Mouse (Mus musculus) ES-Bruce4 (cell line): ENCODE measurements at regions not wholly inside any gene's neighbourhood (a gene's known extent, or its start where the extent isn't known, plus 50 kb on each side); places are given as distances from the start of the nearest gene placed in this dataset.

Experiments
- H3K27ac ChIP-seq: 2 replicates; pipeline ENCODE4 v1.5.1; 2012; ENCODE audit warnings: low read length, inconsistent platforms; ENCODE audit not compliant: insufficient read depth
- H3K27me3 ChIP-seq: 2 replicates; pipeline ENCODE4 v1.6.1; 2012; ENCODE audit warnings: mild to moderate bottlenecking, low read length, inconsistent platforms; ENCODE audit not compliant: control insufficient read depth, poor library complexity, insufficient read depth, severe bottlenecking
- H3K36me3 ChIP-seq: 2 replicates; pipeline ENCODE4 v1.6.1; 2012; ENCODE audit warnings: inconsistent platforms, mild to moderate bottlenecking, low read length, moderate library complexity; ENCODE audit not compliant: control insufficient read depth, poor library complexity, insufficient read depth, severe bottlenecking
- H3K4me1 ChIP-seq: one replicate; pipeline ENCODE4 v1.8.1; 2011; ENCODE audit warnings: low read length; ENCODE audit not compliant: control insufficient read depth, insufficient read depth
- H3K4me3 ChIP-seq: 2 replicates; pipeline ENCODE4 v1.5.1; 2011; ENCODE audit warnings: low read depth, mild to moderate bottlenecking, low read length
- H3K9ac ChIP-seq: 2 replicates; pipeline ENCODE4 v1.6.1; 2012; ENCODE audit warnings: low read depth, mild to moderate bottlenecking, inconsistent platforms; ENCODE audit not compliant: poor library complexity, severe bottlenecking
- H3K9me3 ChIP-seq: replicated peaks from 2 replicates; pipeline ENCODE4 v1.6.1; 2012; ENCODE audit warnings: mild to moderate bottlenecking, low read length, inconsistent platforms; ENCODE audit not compliant: control insufficient read depth, poor library complexity, insufficient read depth, severe bottlenecking
- CTCF ChIP-seq: IDR thresholded peaks from one replicate; pipeline ENCODE4 v1.8.1; 2011; ENCODE audit warnings: low read depth, low read length
- EP300 ChIP-seq: IDR thresholded peaks from 2 replicates; pipeline ENCODE4 v1.6.1; 2011; ENCODE audit warnings: low read depth, low read length; ENCODE audit not compliant: insufficient read depth
- POLR2A ChIP-seq: IDR thresholded peaks from one replicate; pipeline ENCODE4 v1.8.1; 2011; ENCODE audit warnings: low read length; ENCODE audit not compliant: insufficient read depth

DNA sequence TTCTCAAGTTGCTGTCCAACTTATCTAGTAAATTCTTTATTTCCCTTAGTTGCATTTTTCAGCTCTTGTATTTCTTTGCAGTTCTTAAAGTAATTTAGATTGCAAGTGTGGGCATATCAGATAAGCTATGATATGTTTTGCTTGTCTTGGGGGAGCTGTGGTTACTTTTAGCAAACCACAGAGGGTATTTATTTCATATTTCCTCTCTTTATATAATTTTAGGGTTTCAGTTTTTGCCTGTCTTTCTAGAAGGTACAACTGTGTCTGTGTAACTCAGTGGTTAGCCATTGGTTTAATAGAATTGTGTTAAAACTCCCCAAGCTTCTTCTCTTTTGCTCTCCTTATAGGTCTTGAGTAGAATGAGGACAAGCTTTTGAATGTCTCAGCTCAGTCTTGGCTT lies 109.7 kb upstream of the Sp4 start:
- TF ChIP-seq CTCF = no peak
- no peak for TF ChIP-seq POLR2A
- no peak for TF ChIP-seq EP300
- H3K4me3 ChIP-seq = no peak overlapping the region
- H3K4me1 ChIP-seq = no peaks in the 10 kb centered on the region
- no peaks in the 10 kb centered on the region for H3K9me3 ChIP-seq
- H3K27me3 ChIP-seq = no peaks in the 10 kb centered on the region; the same call in 1 of the 2 replicates
- H3K27ac ChIP-seq = no peak overlapping the region
- no peaks in the 10 kb centered on the region for H3K36me3 ChIP-seq
- H3K9ac ChIP-seq = no peak overlapping the region

DNA sequence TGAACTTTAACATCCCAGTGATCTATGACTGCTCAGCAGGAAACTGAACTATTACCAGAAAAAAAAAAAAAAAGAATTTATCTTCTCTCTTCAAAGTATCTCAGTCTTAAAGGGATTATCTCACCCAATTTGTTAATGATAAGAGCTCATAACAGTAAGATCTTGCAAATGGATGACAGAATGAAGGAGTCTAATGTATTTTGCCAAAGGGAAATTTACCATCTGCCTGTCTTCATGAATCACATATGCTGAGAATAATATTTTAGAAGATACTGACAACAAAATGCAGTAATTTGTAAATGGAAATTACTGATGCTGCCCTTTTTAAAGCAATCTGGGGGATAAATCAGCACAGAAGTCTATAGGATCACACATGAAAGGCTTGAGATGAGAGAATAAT lies 103.9 kb upstream of the Sp4 start:
- TF ChIP-seq CTCF (no peak), EP300 (no peak), POLR2A (no peak)
- Histone ChIP-seq H3K9me3 (no peaks in the 10 kb centered on the region), H3K9ac (no peak overlapping the region), H3K36me3 (no peaks in the 10 kb centered on the region), H3K4me3 (no peak overlapping the region), H3K27ac (no peak overlapping the region), H3K27me3 (no peaks in the 10 kb centered on the region; the same call in 1 of the 2 replicates), H3K4me1 (no peaks in the 10 kb centered on the region)

DNA sequence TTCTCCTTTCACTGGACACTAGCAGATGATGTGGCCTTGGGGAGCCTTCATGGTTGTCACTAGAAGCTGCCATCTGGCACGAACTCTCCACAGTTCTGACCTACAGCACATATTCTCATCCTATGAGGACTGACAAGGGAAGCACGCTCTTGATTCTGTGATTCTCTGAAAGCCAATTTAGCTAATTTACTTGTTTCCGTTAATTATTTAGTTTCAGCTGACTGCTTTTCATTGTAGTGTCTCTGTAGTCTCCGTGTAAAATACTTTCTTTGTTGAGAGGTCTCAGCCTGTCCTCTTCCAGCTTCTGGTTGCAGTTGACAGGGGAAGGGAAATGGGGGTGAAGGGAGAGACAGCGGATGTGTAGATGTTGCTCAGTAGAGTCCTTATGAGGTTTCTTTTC lies 102.9 kb upstream of the Sp4 start:
- TF ChIP-seq EP300 (no peak), CTCF (no peak), POLR2A (no peak)
- Histone ChIP-seq H3K4me3 (no peak overlapping the region), H3K36me3 (no peaks in the 10 kb centered on the region), H3K9me3 (no peaks in the 10 kb centered on the region), H3K4me1 (no peaks in the 10 kb centered on the region), H3K27ac (no peak overlapping the region), H3K27me3 (no peaks in the 10 kb centered on the region; the same call in 1 of the 2 replicates), H3K9ac (no peak overlapping the region)

GRCm38 (mm10) chr12:118403519-118404087 lies 102.4 kb upstream of the Sp4 start:
- Histone ChIP-seq H3K4me1 (no peaks in the 10 kb centered on the region), H3K9ac (no peak overlapping the region), H3K9me3 (no peaks in the 10 kb centered on the region), H3K4me3 (no peak overlapping the region), H3K27me3 (no peaks in the 10 kb centered on the region), H3K27ac (no peak overlapping the region), H3K36me3 (no peaks in the 10 kb centered on the region)
- no peak for TF ChIP-seq POLR2A
- TF ChIP-seq CTCF = no peak
- TF ChIP-seq EP300 = no peak

DNA sequence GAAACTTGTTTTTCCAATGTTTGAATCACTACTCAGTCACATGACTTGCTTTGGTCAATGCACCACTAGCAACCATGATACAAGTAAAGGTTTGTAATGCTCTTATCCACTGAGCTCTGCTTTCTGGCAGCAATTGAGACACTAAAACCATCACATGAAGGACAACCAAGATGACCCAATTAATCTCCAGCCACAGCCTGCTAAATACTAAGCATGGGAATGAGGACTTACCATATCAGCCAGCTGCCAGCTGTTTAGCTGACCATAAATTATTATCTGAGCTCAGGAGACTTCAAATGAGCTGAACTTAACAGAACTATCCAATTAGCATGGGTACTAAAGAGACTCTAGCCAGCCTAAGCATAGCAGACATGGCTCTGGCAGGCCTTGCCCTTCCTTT lies 100.1 kb upstream of the Sp4 start:
- H3K36me3 ChIP-seq = no peaks in the 10 kb centered on the region
- H3K27me3 ChIP-seq = no peaks in the 10 kb centered on the region
- no peaks in the 10 kb centered on the region for H3K9me3 ChIP-seq
- H3K4me1 ChIP-seq = no peaks in the 10 kb centered on the region
- TF ChIP-seq CTCF (no peak), EP300 (no peak), POLR2A (no peak)
- H3K4me3 ChIP-seq = no peak overlapping the region
- no peak overlapping the region for H3K27ac ChIP-seq
- H3K9ac ChIP-seq = no peak overlapping the region

GRCm38 (mm10) chr12:118391654-118392053 lies 90.4 kb upstream of the Sp4 start:
- Histone ChIP-seq H3K4me3 (no peak overlapping the region), H3K27me3 (no peaks in the 10 kb centered on the region), H3K4me1 (no peaks in the 10 kb centered on the region), H3K27ac (no peak overlapping the region), H3K9ac (no peak overlapping the region), H3K9me3 (0 out of 2 replicates have a peak, but pooled peaks cover 7% of the 10 kb centered on the region), H3K36me3 (no peaks in the 10 kb centered on the region)
- TF ChIP-seq POLR2A = no peak
- no peak for TF ChIP-seq CTCF
- TF ChIP-seq EP300 = no peak
